Mouse (Mus musculus) liver, embryonic 14.5 days (tissue): Measurements from ENCODE around the gene Lrp5.

Source experiments
- CTCF ChIP-seq: IDR thresholded peaks from 2 replicates; pipeline ENCODE4 v1.5.1; 2016; ENCODE audit warnings: antibody characterized with exemption, low read depth, control low read depth
- EP300 ChIP-seq: IDR thresholded peaks from 2 replicates; pipeline ENCODE4 v1.6.1; 2016; ENCODE audit warnings: antibody characterized with exemption, low read depth

- TF ChIP-seq CTCF, result no peak
- no peak for TF ChIP-seq EP300
These were observed 38.4 kb downstream of the Lrp5 start for GRCm38 (mm10) chr19:3647999-3648398.
